Mouse (Mus musculus) myocyte (in vitro differentiated cells): ENCODE measurements around the gene Rex1bd. TPM values are rescaled to one million over a fixed set of nuclear protein-coding genes. Genes with fewer than 3 reads are reported as not detected.
A peak's percentile ranks its signal among the peaks of the same experiment; 100 is the strongest.

Experiments used
- H3K27me3 ChIP-seq: one replicate; pipeline ENCODE4 v1.6.1; 2011; ENCODE audit not compliant: control insufficient read depth, insufficient read depth, insufficient read length
- H3K36me3 ChIP-seq: one replicate; pipeline ENCODE4 v1.6.1; 2011; ENCODE audit not compliant: control insufficient read depth, insufficient read depth
- H3K4me2 ChIP-seq: one replicate; pipeline ENCODE4 v1.6.1; 2011; ENCODE audit warnings: low read depth, control low read depth
- H3K4me3 ChIP-seq: one replicate; pipeline ENCODE4 v1.5.1; 2011; ENCODE audit warnings: mild to moderate bottlenecking, control low read depth, moderate library complexity
- H3K79me2 ChIP-seq: one replicate; pipeline ENCODE4 v1.6.1; 2011; ENCODE audit not compliant: control insufficient read depth, insufficient read depth
- H3ac ChIP-seq: one replicate; pipeline ENCODE4 v1.6.1; 2011; ENCODE audit not compliant: control insufficient read depth, insufficient read length
- CEBPB ChIP-seq: IDR thresholded peaks from 2 replicates; pipeline ENCODE4 v1.6.1; 2011; ENCODE audit warnings: mild to moderate bottlenecking, moderate library complexity; ENCODE audit not compliant: poor library complexity, insufficient read depth, severe bottlenecking
- E2F4 ChIP-seq: IDR thresholded peaks from one replicate; pipeline ENCODE4 v1.6.1; 2011; ENCODE audit warnings: mild to moderate bottlenecking, control low read depth, moderate library complexity; ENCODE audit not compliant: insufficient read depth
- MAX ChIP-seq: IDR thresholded peaks from one replicate; pipeline ENCODE4 v1.6.1; 2011; ENCODE audit warnings: low read depth, mild to moderate bottlenecking, control low read depth
- MYOD1 ChIP-seq, 3 experiments: IDR thresholded peaks; one replicate each; pipeline ENCODE4 v1.6.1; 2011; ENCODE audit warnings: control low read depth in 2 of 3, low read depth in 2 of 3, mild to moderate bottlenecking in 2 of 3, moderate library complexity in 1 of 3; ENCODE audit not compliant: insufficient read length in 2 of 3, control insufficient read depth in 1 of 3
- MYOG ChIP-seq, 3 experiments: IDR thresholded peaks; one replicate each; pipeline ENCODE4 v1.6.1; 2011; ENCODE audit warnings: control low read depth in 2 of 3, low read depth in 2 of 3, mild to moderate bottlenecking in 2 of 3; ENCODE audit not compliant: insufficient read length in 2 of 3, control insufficient read depth in 1 of 3, insufficient read depth in 1 of 3
- POLR2A ChIP-seq: IDR thresholded peaks from one replicate; pipeline ENCODE4 v1.6.1; 2011; ENCODE audit warnings: low read depth, mild to moderate bottlenecking, control low read depth, moderate library complexity; ENCODE audit not compliant: insufficient read length
- POLR2AphosphoS2 ChIP-seq: IDR thresholded peaks from one replicate; pipeline ENCODE4 v1.6.1; 2011; ENCODE audit warnings: low read depth, control low read depth; ENCODE audit not compliant: insufficient read length
- REST ChIP-seq: IDR thresholded peaks from one replicate; pipeline ENCODE4 v1.6.1; 2011; ENCODE audit warnings: mild to moderate bottlenecking, control low read depth, moderate library complexity; ENCODE audit not compliant: insufficient read depth, insufficient read length
- SRF ChIP-seq: IDR thresholded peaks from one replicate; pipeline ENCODE4 v1.6.1; 2011; ENCODE audit warnings: low read depth; ENCODE audit not compliant: control insufficient read depth, insufficient read length
- TCF12 ChIP-seq: IDR thresholded peaks from one replicate; pipeline ENCODE4 v1.6.1; 2011; ENCODE audit warnings: mild to moderate bottlenecking, control low read depth; ENCODE audit not compliant: poor library complexity, insufficient read depth, severe bottlenecking
- TCF3 ChIP-seq: IDR thresholded peaks from one replicate; pipeline ENCODE4 v1.6.1; 2011; ENCODE audit warnings: low read depth, control low read depth; ENCODE audit not compliant: insufficient read length
- USF1 ChIP-seq: IDR thresholded peaks from one replicate; pipeline ENCODE4 v1.6.1; 2011; ENCODE audit warnings: low read depth, mild to moderate bottlenecking, control low read depth, moderate library complexity
- polyA plus RNA-seq: library from polyadenylated mRNA; unstranded; fragments of >200 nt; fragmentation: generic; extraction: Trizol; gene quantifications from one replicate; pipeline ENCODE4 v1.2.1, GENCODE M21; 2012; ENCODE audit warnings: missing spikeins

Rex1bd gene
- polyA plus RNA-seq, 1 experiment = 259 TPM

GRCm38 (mm10) chr8:70476333-70477268, 30.0 kb downstream of the Rex1bd start, which contains the start of gene Klhl26:
Gene Klhl26, minus strand, starts transcription at chr8:70476968.
- TF ChIP-seq REST (no peak), CEBPB (no peak), TCF3 (no peak), SRF (no peak), POLR2A (peak; percentile 62), MAX (no peak), POLR2AphosphoS2 (peak; percentile 61)
- Histone ChIP-seq H3ac (peak within 1 kb of the TSS; percentile 28), H3K79me2 (peaks cover 50% of the 10 kb centered on the region), H3K4me3 (peak within 1 kb of the TSS; percentile 65), H3K36me3 (peaks cover 3% of the 10 kb centered on the region), H3K27me3 (no peaks in the 10 kb centered on the region), H3K4me2 (peak within 1 kb of the TSS; percentile 94)

GRCm38 (mm10) chr8:70471856-70472255, 34.7 kb downstream of the Rex1bd start:
- Histone ChIP-seq H3ac (no peak overlapping the region), H3K4me2 (no peak overlapping the region), H3K27me3 (no peaks in the 10 kb centered on the region), H3K79me2 (peaks cover 87% of the 10 kb centered on the region), H3K4me3 (no peak overlapping the region), H3K36me3 (peaks cover 4% of the 10 kb centered on the region)
- no peak for TF ChIP-seq POLR2AphosphoS2
- TF ChIP-seq MYOG (IDR thresholded peaks at IDR 0.05; ENCODE audit: control insufficient read depth in 1 of 3, insufficient read depth in 1 of 3, insufficient read length in 2 of 3, low read depth in 2 of 3) = no peak
- TF ChIP-seq CEBPB = no peak
- no peak for TF ChIP-seq TCF3
- no peak for TF ChIP-seq SRF
- no peak for TF ChIP-seq TCF12
- no peak for TF ChIP-seq MAX
- no peak for TF ChIP-seq USF1
- no peak for TF ChIP-seq MYOD1 (IDR thresholded peaks at IDR 0.05; ENCODE audit: control insufficient read depth in 1 of 3, insufficient read length in 2 of 3, low read depth in 2 of 3)
- TF ChIP-seq E2F4 = no peak
- TF ChIP-seq REST = no peak
- no peak for TF ChIP-seq POLR2A

- Histone ChIP-seq H3K4me3 (no peak overlapping the region), H3K27me3 (no peaks in the 10 kb centered on the region), H3K79me2 (peaks cover 81% of the 10 kb centered on the region), H3K4me2 (no peak overlapping the region), H3ac (no peak overlapping the region), H3K36me3 (peaks cover 4% of the 10 kb centered on the region)
- TF ChIP-seq MYOD1 (IDR thresholded peaks at IDR 0.05; ENCODE audit: control insufficient read depth in 1 of 3, insufficient read length in 2 of 3, low read depth in 2 of 3) = no peak
Observed at GRCm38 (mm10) chr8:70469938-70470337, 36.6 kb downstream of the Rex1bd start.

- TF ChIP-seq POLR2AphosphoS2 (no peak), USF1 (peak; percentile 16), SRF (no peak)
- H3K36me3 ChIP-seq = peaks cover 4% of the 10 kb centered on the region
- no peaks in the 10 kb centered on the region for H3K27me3 ChIP-seq
- no peak overlapping the region for H3K4me2 ChIP-seq
- no peak overlapping the region for H3K4me3 ChIP-seq
- peaks cover 81% of the 10 kb centered on the region for H3K79me2 ChIP-seq
- no peak overlapping the region for H3ac ChIP-seq
Observed at GRCm38 (mm10) chr8:70469295-70469916, 37.1 kb downstream of the Rex1bd start.

- H3K79me2 ChIP-seq = peaks cover 80% of the 10 kb centered on the region
- H3ac ChIP-seq = no peak overlapping the region
- no peaks in the 10 kb centered on the region for H3K27me3 ChIP-seq
- no peak overlapping the region for H3K4me2 ChIP-seq
- no peak for TF ChIP-seq SRF
- no peak for TF ChIP-seq MYOD1 (IDR thresholded peaks at IDR 0.05; ENCODE audit: control insufficient read depth in 1 of 3, insufficient read length in 2 of 3, low read depth in 2 of 3)
- TF ChIP-seq POLR2A = no peak
- no peak for TF ChIP-seq REST
- no peak for TF ChIP-seq POLR2AphosphoS2
- TF ChIP-seq TCF12 = no peak
- no peak for TF ChIP-seq MAX
- H3K4me3 ChIP-seq = no peak overlapping the region
- peaks cover 4% of the 10 kb centered on the region for H3K36me3 ChIP-seq
Observed at GRCm38 (mm10) chr8:70468733-70469132, 37.8 kb downstream of the Rex1bd start.
